Mouse (Mus musculus): Measurements from ENCODE around the gene Chil1. TPM values are rescaled to one million over a fixed set of nuclear protein-coding genes. Genes with fewer than 3 reads are reported as not detected.

The Chil1 gene
- 1 to 10 TPM; 5.0 to 5.9 TPM for total RNA-seq (2021)

GRCm38 (mm10) chr1:134182025-134182424 lies at the start of gene Chil1:
TSS of gene Chil1 (plus strand) at chr1:134182176.
- DNase-seq (ENCODE audit: extremely low spot score in 1 of 2, low spot score in 2 of 2), result no peak
- intact Hi-C loops (cut with DNase I), result no loop called here

GRCm38 (mm10) chr1:134133316-134133715 lies 48.7 kb upstream of the Chil1 start:
- intact Hi-C loops (cut with DNase I), result no loop called here
- DNase-seq (ENCODE audit: extremely low spot score in 1 of 2, low spot score in 2 of 2), result no peak

GRCm38 (mm10) chr1:134136351-134136750 lies 45.6 kb upstream of the Chil1 start:
- intact Hi-C loops (cut with DNase I), result no loop called here
- DNase-seq (ENCODE audit: extremely low spot score in 1 of 2, low spot score in 2 of 2), result no peak

- intact Hi-C loops (cut with DNase I), result no loop called here
- no peak for DNase-seq (ENCODE audit: extremely low spot score in 1 of 2, low spot score in 2 of 2)
Measured at GRCm38 (mm10) chr1:134138424-134138823, 43.6 kb upstream of the Chil1 start.

- intact Hi-C loops (cut with DNase I), result no loop called here
- no peak for DNase-seq (ENCODE audit: extremely low spot score in 1 of 2, low spot score in 2 of 2)
Measured at GRCm38 (mm10) chr1:134142363-134142794, 39.6 kb upstream of the Chil1 start.

GRCm38 (mm10) chr1:134146066-134146465 lies 35.9 kb upstream of the Chil1 start:
- intact Hi-C loops (cut with DNase I), result no loop called here
- peak; percentile 20 to 54 for DNase-seq (ENCODE audit: extremely low spot score in 1 of 2, low spot score in 2 of 2)

GRCm38 (mm10) chr1:134150076-134150475 lies 31.9 kb upstream of the Chil1 start:
- intact Hi-C loops (cut with DNase I), result loop anchor here (5.0 kb wide), 2 partner anchors 92 to 182 kb away; partner anchors contain the start of gene Ppfia4
- no peak for DNase-seq (ENCODE audit: extremely low spot score in 1 of 2, low spot score in 2 of 2)

GRCm38 (mm10) chr1:134150745-134151144 lies 31.2 kb upstream of the Chil1 start:
- DNase-seq (ENCODE audit: extremely low spot score in 1 of 2, low spot score in 2 of 2), result no peak
- intact Hi-C loops (cut with DNase I), result loop anchor here (5.0 kb wide), 2 partner anchors 92 to 182 kb away; partner anchors contain the start of gene Ppfia4

- intact Hi-C loops (cut with DNase I), result loop anchor here (5.0 kb wide), 2 partner anchors 90 to 180 kb away; partner anchors contain the start of gene Ppfia4
Measured at GRCm38 (mm10) chr1:134151655-134152412, 30.1 kb upstream of the Chil1 start.

GRCm38 (mm10) chr1:134152626-134153590 lies 29.1 kb upstream of the Chil1 start:
- no peak for DNase-seq (ENCODE audit: extremely low spot score in 1 of 2, low spot score in 2 of 2)
- intact Hi-C loops (cut with DNase I), result loop anchor here (5.0 kb wide), 2 partner anchors 89 to 179 kb away; partner anchors contain the start of gene Ppfia4

More at GRCm38 (mm10) chr1:134151655-134152412, 30.1 kb upstream of the Chil1 start:
- peak; percentile 75 to 76 for DNase-seq (ENCODE audit: extremely low spot score in 1 of 2, low spot score in 2 of 2)

- DNase-seq (ENCODE audit: extremely low spot score in 1 of 2, low spot score in 2 of 2), result no peak
- intact Hi-C loops (cut with DNase I), result loop anchor here (5.0 kb wide), 2 partner anchors 88 to 178 kb away; partner anchors contain the start of gene Ppfia4
Measured at GRCm38 (mm10) chr1:134154121-134154520, 27.9 kb upstream of the Chil1 start.

GRCm38 (mm10) chr1:134154655-134155054 lies 27.3 kb upstream of the Chil1 start:
- no peak for DNase-seq (ENCODE audit: extremely low spot score in 1 of 2, low spot score in 2 of 2)
- intact Hi-C loops (cut with DNase I), result loop anchor here (5.0 kb wide), 2 partner anchors 88 to 178 kb away; partner anchors contain the start of gene Ppfia4

- intact Hi-C loops (cut with DNase I), result no loop called here
- DNase-seq (ENCODE audit: extremely low spot score in 1 of 2, low spot score in 2 of 2), result no peak
Measured at GRCm38 (mm10) chr1:134160404-134160803, 21.6 kb upstream of the Chil1 start.

- intact Hi-C loops (cut with DNase I), result no loop called here
- no peak for DNase-seq (ENCODE audit: extremely low spot score in 1 of 2, low spot score in 2 of 2)
Measured at GRCm38 (mm10) chr1:134161399-134161798, 20.6 kb upstream of the Chil1 start.

- no peak for DNase-seq (ENCODE audit: extremely low spot score in 1 of 2, low spot score in 2 of 2)
- intact Hi-C loops (cut with DNase I), result no loop called here
Measured at GRCm38 (mm10) chr1:134162510-134163225, 19.3 kb upstream of the Chil1 start.

GRCm38 (mm10) chr1:134163476-134163875 lies 18.5 kb upstream of the Chil1 start:
- no peak for DNase-seq (ENCODE audit: extremely low spot score in 1 of 2, low spot score in 2 of 2)
- intact Hi-C loops (cut with DNase I), result no loop called here

- intact Hi-C loops (cut with DNase I), result no loop called here
- DNase-seq (ENCODE audit: extremely low spot score in 1 of 2, low spot score in 2 of 2), result no peak
Measured at GRCm38 (mm10) chr1:134164454-134164853, 17.5 kb upstream of the Chil1 start.

GRCm38 (mm10) chr1:134166547-134166946 lies 15.4 kb upstream of the Chil1 start:
- intact Hi-C loops (cut with DNase I), result no loop called here
- DNase-seq (ENCODE audit: extremely low spot score in 1 of 2, low spot score in 2 of 2), result no peak

Measured in left cerebral cortex, postnatal 10 days (tissue).